Mouse (Mus musculus) thymus, adult 18-20 months (tissue): ENCODE data around the gene Pax7.

Experiments
- DNase-seq, 2 experiments: peaks; one replicate each; pipeline ENCODE4 v3.0.0; 2022; ENCODE audit warnings: mixed read lengths in 2 of 2

Pax7 gene

DNA sequence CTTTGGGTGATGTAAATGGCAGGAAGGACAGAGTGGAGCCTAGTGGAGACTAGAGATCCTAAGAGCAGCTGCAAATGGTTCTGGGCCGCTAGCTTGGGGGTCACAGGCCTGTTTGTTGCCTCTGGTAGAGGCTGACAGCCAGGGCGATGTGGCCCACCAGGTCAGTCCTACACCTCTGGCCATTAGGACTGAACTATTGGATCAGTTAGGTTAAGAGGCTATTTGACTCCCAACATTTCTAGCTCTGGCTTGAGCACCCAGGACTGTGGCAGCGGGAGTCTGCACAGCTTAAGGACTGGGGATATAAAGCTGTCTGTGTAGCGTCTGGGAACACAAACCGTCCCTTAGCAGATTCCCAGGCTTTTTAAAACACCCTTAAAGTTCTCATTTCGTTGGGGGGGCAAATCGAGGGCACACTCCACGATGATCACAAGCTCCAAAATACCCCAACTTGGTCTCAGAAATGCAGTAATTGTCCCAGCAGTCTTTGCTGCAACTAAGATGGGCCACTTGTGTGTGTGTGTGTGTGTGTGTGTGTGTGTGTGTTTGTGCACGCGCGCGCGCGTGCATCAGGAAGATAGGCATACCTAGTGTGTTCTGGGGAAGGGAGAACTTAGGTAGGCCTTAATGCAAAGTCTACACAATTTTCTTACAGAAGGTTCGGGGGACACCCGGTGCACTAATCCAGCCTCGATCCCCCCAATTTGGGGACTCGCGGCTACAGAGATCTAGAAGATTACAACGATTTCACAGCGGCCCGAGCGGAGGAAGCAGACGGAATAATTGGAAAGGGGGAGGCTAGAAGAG, 2.5 kb downstream of the Pax7 start:
- DNase-seq = no peak

DNA sequence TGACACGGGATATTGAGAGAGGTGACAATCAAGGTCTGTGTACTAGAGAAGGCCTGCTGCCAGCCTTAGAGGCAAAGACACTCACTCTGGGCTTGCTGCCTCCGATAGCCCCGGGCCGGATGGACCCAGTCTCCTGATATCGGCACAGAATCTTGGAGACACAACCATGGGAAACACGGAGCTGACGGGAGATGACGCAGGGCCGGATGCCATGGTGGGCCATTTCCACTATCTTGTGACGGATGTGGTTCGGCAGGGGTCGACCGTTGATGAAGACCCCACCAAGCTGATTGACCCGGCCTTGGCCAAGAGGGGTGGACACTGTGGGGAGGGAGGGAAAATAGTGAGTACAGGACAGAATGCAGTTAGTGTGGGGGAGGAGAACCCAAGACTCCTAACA, 3.3 kb downstream of the Pax7 start:
- DNase-seq = no peak

DNA sequence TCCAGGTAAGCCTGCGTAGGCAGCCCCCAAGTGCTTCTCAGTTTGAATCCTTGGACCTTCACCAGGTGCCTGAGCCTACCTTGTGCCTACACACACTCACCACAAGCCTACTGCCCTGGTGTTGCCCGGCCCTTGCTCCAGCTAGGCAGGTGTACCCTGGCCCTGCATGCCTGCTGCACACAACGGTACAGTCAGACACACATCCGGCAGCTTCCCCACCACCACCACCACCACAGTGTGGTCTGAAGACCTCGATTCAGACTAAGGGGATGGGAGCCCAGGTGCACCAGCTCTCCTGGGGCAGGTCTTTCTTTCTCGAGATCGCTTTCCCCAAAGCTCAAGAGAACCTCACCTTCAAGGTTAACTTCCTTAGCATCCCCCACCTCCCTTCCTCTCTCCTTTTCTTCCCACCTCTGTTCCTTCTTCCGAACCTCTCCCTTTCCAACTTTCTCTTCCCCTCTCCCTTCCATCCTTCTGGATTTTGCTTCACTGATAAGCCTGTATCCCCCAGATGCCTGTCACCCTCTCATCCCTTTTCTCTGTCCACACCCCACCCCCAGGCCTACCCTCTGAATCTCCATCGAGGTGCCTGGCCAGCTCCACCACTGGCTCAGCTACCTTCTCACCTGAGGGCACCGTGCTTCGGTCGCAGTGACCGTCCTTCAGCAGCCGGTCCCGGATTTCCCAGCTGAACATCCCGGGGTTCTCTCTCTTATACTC, 4.3 kb downstream of the Pax7 start:
- DNase-seq = peak; percentile 49 to 52

DNA sequence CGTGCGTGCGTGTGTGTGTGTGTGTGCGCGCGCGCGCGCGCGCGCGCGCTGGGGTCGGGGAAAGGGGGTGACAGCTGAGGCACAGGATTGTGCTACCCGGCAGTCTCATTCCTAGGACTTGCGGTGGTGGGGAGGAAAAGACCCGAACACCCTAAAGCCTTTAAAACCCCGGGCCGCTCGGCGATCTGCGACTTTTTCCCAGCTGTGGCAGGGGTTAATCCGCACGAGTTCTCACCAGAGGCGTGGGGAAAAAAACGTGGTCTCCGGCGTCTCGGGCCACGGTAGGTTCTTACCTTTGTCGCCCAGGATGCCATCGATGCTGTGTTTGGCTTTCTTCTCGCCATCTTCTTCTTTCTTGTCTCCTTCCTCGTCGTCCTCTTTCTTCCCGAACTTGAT, 5.0 kb downstream of the Pax7 start:
- DNase-seq = no peak

DNA sequence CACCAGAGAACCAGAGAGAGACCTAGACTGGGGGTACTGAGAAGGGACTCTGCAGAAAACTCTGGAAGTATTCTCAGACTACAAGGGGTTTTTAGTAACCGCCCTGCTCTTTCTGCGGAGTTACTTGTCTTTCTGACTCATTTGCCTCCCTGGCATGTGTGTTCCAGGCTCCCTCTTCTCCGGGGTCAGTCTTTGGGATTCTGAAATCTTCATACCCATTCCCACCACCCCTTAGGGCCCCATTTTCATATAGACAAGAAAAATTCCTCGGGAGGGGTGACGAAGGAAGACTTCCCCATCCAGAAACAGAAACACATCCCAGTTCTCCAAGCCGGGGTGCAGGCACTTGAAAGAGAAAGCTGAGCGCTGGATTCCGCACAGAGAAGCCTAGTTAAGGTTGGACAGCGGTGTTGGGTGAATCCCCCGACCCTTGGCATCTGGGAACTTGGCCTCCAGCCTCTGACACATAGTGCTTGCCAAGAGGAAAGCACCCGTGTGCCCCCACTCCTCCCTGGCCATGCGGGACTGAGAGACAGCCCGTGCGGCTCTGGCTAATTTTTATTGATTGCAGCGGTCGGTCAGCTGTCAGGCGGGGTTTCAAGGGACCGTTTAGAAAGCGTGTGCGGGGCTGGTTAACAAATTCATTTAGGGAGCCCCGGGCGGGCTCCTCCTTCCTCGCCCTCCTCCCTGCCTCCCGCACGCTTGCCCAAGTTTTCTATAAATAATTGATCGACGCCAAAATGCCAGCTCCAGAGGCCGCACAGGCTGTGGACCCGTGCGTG, 5.6 kb downstream of the Pax7 start:
- DNase-seq = no peak

DNA sequence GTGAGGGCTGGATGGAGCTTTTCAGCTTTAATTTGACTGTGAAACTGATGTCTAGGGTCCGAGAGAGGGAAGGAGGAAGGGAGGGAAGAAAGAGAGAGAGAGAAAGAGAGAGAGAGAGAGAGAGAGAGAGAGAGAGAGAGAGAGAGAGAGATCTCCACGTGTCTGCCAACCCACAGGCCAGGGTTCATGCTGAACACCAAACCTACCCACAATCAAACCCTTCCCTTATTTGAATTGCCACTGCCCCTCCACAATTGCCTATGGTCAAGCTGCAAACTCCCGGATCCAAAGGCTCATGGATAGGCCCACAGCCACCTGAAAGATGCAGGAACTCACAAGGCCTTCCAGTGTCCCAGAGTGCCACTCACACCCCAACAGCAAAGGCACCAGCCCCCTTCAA, 7.1 kb downstream of the Pax7 start:
- DNase-seq = no peak

DNA sequence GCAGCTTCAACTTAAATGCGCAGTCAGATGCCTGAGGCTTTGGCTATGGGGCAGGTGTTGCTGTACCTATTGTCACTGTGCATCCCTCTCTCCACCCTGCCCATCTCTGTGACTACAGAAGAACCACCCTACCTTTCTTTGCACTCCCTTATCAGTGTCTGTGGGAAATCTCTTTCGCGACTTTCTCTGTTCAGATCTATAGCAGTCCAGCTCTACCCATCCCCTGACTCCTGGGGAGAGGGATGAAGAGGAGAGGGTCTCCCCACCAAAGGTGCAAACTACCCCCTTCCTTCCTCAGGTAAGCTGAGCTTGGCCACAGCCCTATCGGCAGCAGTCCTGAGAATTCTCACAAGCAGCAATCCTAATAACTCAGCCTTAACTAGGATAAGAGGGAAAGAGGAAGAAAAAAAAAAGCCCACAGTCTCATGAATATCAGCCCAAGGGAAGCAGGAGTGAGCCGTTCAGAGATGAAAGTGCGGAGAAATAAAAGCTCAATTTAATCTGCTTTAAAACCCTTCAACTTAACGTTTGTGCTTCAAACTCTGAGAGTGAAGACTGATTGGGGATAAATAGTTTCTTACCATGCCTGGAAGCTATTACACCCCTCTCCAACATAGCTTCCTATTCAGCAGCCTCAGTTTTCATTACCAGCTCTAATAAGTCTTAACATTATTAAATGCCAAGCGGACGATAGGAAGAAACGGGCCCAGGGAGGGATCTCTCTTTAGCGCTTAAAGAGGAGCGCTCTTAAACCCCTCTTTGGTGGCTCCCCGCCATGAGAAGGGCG, 7.8 kb downstream of the Pax7 start:
- DNase-seq = no peak

GRCm38 (mm10) chr4:139824572-139825325, 8.6 kb downstream of the Pax7 start:
- DNase-seq = no peak

DNA sequence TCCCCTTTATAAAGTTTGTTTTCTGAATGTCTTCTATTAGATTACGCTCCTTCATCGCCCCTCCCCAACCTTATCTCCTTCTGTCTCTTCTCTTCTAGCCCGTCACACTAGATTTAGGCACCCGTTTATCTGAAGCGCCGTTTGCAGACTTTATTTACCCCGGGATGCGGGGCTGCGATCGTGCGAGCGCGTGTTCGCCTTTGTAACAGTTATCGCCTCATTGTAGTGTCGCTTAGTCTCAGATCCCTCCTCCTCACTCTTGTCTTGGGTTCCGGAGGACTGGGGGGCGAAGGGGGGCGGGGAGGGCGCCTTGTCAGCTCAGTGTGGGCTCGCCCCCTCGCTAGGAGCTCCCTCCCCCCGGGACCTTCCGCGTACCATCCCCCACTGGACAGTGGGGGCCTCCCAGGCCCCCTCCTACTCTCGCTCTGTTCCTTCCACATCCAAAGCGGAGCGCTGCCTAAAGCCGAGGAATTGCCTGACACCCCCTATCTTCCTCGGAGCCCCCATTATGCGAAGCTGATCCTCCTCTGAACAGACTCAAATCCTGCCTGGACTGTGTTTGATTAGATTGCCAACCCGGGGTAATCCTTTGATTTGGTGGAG, 9.4 kb downstream of the Pax7 start:
- no peak for DNase-seq

DNA sequence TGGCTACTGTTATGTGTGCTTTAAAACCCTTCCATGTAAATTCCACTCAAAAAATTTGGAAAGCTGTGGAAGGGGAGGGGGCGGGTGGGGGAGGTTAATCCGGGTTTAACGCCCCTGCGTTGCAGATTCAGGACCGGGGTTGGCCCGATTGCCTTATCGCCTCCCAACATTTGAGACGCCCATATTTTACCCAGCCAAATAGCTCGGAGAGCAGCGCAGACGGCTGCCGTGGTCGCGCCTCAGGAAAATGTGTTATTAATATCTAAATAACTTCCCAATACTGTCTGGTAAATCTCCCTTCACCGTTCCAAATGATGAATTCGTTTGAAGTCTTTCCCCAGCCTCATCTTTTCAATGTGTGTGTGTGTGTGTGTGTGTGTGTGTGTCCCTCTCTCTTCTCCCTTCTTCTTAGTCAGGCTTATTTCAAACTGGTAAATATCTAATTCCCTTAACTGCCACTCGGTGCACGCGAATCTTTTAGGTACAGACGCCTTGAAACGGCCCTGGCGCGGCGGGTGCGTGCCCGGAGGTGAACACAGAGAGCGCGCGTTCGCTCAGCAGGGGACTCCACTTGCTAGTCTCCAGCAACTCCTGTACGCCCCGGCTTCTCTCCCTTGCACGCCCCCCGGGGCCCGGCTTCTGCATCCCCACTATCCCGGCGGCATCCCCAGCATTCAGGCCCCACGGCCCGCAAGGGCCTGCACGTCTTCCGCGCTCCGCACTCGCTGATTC, 10.0 kb downstream of the Pax7 start:
- no peak for DNase-seq

GRCm38 (mm10) chr4:139822214-139823137, 10.9 kb downstream of the Pax7 start:
- no peak for DNase-seq

- DNase-seq = no peak
These were observed 11.7 kb downstream of the Pax7 start for GRCm38 (mm10) chr4:139821491-139822160.

- DNase-seq = no peak
These were observed 12.3 kb downstream of the Pax7 start for GRCm38 (mm10) chr4:139821071-139821470.

- peak; percentile 47 to 69 for DNase-seq
These were observed 13.8 kb downstream of the Pax7 start for GRCm38 (mm10) chr4:139819411-139820030.

GRCm38 (mm10) chr4:139818163-139818562, 15.2 kb downstream of the Pax7 start:
- no peak for DNase-seq

DNA sequence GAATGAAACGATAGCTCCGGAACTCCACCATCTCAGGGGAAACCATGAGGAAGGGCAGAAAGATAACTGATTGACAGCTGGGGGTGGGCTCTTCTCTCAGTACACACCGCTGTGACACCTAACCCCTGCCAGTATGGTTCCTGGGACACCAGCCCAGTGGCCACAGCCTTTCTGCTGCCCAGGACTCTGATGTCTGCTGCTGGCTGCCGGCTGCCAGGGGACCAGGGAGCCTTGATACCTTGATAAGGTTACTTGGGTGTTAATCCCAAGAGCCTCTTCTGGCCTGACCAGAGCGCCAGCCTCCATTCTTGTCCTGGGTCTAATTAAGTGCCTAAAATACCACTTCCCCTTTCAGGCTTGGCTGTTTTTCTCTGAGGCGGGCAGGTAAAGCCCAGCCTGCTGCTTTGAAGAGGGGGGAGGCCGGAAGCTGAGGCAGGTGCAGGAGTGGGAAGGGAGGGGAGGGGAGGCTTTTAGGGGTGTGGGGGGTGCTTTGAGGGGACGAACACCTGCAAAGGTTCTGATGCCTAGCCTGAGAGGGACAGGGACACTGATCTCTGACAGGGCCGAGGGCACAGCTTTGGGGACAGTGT, 19.9 kb downstream of the Pax7 start:
- DNase-seq = peak; percentile 71 to 77

GRCm38 (mm10) chr4:139811901-139812300, 21.4 kb downstream of the Pax7 start:
- DNase-seq = no peak

GRCm38 (mm10) chr4:139811475-139811874, 21.9 kb downstream of the Pax7 start:
- DNase-seq = no peak
